Mouse (Mus musculus): ENCODE measurements around the gene B9d2. TPM values are rescaled to one million over a fixed set of nuclear protein-coding genes. Genes with fewer than 3 reads are reported as not detected.

The B9d2 gene
- total and polyA plus RNA-seq, 3 experiments: 12.2 to 69.9 (median 26.4) TPM

DNA sequence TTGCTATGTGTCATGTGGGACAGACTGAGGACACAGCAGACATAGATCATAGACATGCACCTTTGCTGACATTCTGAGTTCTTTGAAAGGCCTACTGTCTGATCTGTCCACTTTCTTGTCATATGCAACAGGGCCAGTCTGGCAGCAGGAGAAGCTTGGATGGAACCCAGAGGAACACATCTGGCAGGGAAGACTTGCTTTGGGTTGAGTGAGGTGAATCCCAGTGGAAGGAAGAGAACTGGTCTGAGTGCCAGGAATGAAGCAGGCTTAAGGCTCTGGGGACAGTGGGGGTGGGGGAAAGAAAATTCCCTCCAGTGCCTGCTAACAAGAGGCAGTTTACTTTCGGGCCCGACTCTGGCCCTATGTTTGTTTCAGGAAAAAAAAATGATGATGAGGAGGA lies 49.3 kb downstream of the B9d2 start:
- DNase-seq: no peak

DNA sequence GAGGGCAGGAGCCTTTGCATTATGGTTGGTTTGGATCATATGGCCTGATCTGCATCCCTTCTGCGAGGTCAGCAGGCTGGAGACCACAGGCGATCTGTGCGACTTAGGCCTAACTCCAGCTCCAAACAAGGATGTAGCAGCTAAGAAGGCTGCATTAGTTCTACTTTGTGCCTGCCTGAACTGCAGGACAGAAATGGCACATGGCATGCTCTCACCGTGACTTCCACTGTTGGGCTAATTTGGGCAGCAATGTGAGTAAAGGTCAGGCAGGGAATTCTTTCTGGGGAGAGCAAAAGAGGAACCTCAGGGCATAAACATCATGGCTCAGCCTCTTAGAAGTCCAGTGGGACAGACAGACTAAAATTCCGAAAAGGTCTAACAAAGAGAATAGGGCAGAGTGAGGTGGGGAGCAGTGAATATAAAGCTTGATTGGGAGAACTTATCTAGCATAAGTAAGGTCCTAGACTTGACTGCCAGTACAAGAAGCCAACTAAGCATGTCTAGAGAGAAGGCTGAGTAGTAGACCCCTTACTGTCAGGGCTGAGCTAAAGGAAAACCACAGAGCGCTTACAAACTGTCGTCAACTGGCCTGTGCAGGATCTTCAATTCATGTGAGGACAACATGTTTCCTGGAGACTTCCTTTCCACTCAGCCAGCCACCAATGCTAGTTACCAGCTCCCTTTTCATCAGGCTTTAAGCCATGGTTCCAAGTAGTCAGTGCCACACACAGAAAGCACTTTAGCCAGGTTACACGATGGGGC lies 50.9 kb downstream of the B9d2 start:
- DNase-seq: no peak

DNA sequence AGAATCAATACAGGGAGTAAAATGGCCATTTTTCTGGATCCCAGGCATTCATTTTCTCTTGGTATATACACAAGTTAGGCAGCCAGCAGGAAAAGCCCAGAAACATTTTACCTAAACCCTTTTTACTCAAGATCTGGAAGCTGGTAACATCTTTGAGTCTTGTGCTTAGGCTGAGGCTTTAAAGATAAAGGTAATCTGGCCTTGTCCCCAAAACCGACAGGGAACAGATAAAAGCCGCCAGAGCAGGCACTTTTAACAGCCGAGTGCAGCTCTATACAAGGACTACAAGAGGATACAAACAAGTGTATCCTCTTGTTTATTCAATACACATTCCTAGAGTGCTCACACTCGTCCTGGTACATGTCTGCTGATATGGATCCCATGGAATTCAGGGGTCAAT lies 54.4 kb downstream of the B9d2 start:
- no peak for DNase-seq

Other genes with a start within 250 kb of the B9d2 start
- gene Ceacam1, start 203.2 kb upstream of the B9d2 start, total RNA-seq (2021): 10 to 100 TPM in 1 of 2 experiments, 1 to 10 TPM in 1; 8.4 to 45.0 TPM
- gene Ceacam1, start 203.2 kb upstream of the B9d2 start, polyA plus RNA-seq (2012; rRNA removed): 5.9 and 9.5 TPM in 2 replicates
- 1 to 10 TPM; 1.1 to 5.0 TPM for gene Ceacam2, start 140.9 kb upstream of the B9d2 start, total RNA-seq (2021)
- not detected in 2 replicates for gene Ceacam2, start 140.9 kb upstream of the B9d2 start, polyA plus RNA-seq (2012; rRNA removed)
- gene Erich4, start 64.9 kb upstream of the B9d2 start, total RNA-seq (2021): not detected
- not detected in 2 replicates for gene Erich4, start 64.9 kb upstream of the B9d2 start, polyA plus RNA-seq (2012; rRNA removed)
- gene Dmac2, start 61.4 kb upstream of the B9d2 start, total RNA-seq (2021): 10 to 100 TPM; 21.4 to 35.3 TPM
- gene Dmac2, start 61.4 kb upstream of the B9d2 start, polyA plus RNA-seq (2012; rRNA removed): 54.0 and 54.5 TPM in 2 replicates
- 1 to 10 TPM; 1.8 to 4.5 TPM for gene B3gnt8, start 54.1 kb upstream of the B9d2 start, total RNA-seq (2021)
- gene B3gnt8, start 54.1 kb upstream of the B9d2 start, polyA plus RNA-seq (2012; rRNA removed): 11.8 and 13.0 TPM in 2 replicates
- 100 to 1,000 TPM; 207 to 217 TPM for gene Bckdha, start 21.8 kb upstream of the B9d2 start, total RNA-seq (2021)
- 626 and 697 TPM in 2 replicates for gene Bckdha, start 21.8 kb upstream of the B9d2 start, polyA plus RNA-seq (2012; rRNA removed)
- 10 to 100 TPM; 42.5 to 44.0 TPM for gene Exosc5, start 21.6 kb upstream of the B9d2 start, total RNA-seq (2021)
- 121 and 124 TPM in 2 replicates for gene Exosc5, start 21.6 kb upstream of the B9d2 start, polyA plus RNA-seq (2012; rRNA removed)
- under 1 TPM in 1 of 2 experiments, not detected in 1; 0.37 TPM for gene Tmem91, start 5.6 kb upstream of the B9d2 start, total RNA-seq (2021)
- gene Tmem91, start 5.6 kb upstream of the B9d2 start, polyA plus RNA-seq (2012; rRNA removed): 0.67 and 1.1 TPM in 2 replicates
- 10 to 100 TPM; 30.2 to 36.6 TPM for gene Tgfb1, start 6.2 kb downstream of the B9d2 start, total RNA-seq (2021)
- 50.8 and 57.6 TPM in 2 replicates for gene Tgfb1, start 6.2 kb downstream of the B9d2 start, polyA plus RNA-seq (2012; rRNA removed)
- gene Ccdc97, start 38.3 kb downstream of the B9d2 start, total RNA-seq (2021): 10 to 100 TPM; 47.4 to 50.9 TPM
- 90.9 and 95.2 TPM in 2 replicates for gene Ccdc97, start 38.3 kb downstream of the B9d2 start, polyA plus RNA-seq (2012; rRNA removed)
- 100 to 1,000 TPM; 104 to 109 TPM for gene Hnrnpul1, start 74.0 kb downstream of the B9d2 start, total RNA-seq (2021)
- gene Hnrnpul1, start 74.0 kb downstream of the B9d2 start, polyA plus RNA-seq (2012; rRNA removed): 33.0 and 38.7 TPM in 2 replicates
- gene Axl, start 107.9 kb downstream of the B9d2 start, total RNA-seq (2021): 10 to 100 TPM; 42.1 to 73.8 TPM
- 40.3 TPM in 2 replicates for gene Axl, start 107.9 kb downstream of the B9d2 start, polyA plus RNA-seq (2012; rRNA removed)
- 1 to 10 TPM; 2.5 to 3.4 TPM for gene Cyp2s1, start 136.1 kb downstream of the B9d2 start, total RNA-seq (2021)
- gene Cyp2s1, start 136.1 kb downstream of the B9d2 start, polyA plus RNA-seq (2012; rRNA removed): 2.4 and 3.0 TPM in 2 replicates
- 10 to 100 TPM; 16.1 to 54.8 TPM for gene Cyp2b10, start 216.8 kb downstream of the B9d2 start, total RNA-seq (2021)
- 0.18 and 0.37 TPM in 2 replicates for gene Cyp2b10, start 216.8 kb downstream of the B9d2 start, polyA plus RNA-seq (2012; rRNA removed)

All from adrenal gland, adult 2 months (tissue).